Mouse (Mus musculus) neural tube, embryonic 13.5 days (tissue): ENCODE measurements at regions not wholly inside any gene's neighbourhood (a gene's known extent, or its start where the extent isn't known, plus 50 kb on each side); places are given as distances from the start of the nearest gene placed in this dataset.

Source experiments
- ATAC-seq: fragments of 200-750 bp; cut with Nextera tagmentation; 2 replicates; pipeline ENCODE4 v1.8.0; 2017; ENCODE audit warnings: low read depth, mild to moderate bottlenecking, moderate TSS enrichment, moderate library complexity
- H3K27ac ChIP-seq: fragments of 300-500 bp; sonication (generic); replicated peaks from 2 replicates; pipeline ENCODE4 v1.5.1; 2015; ENCODE audit warnings: moderate library complexity, mild to moderate bottlenecking, inconsistent platforms
- H3K27me3 ChIP-seq: fragments of 300-500 bp; sonication (generic); 2 replicates; pipeline ENCODE4 v1.6.1; 2015; ENCODE audit warnings: mild to moderate bottlenecking, inconsistent platforms
- H3K36me3 ChIP-seq: fragments of 300-500 bp; sonication (generic); 2 replicates; pipeline ENCODE4 v1.6.1; 2015; ENCODE audit warnings: mild to moderate bottlenecking, inconsistent platforms
- H3K4me1 ChIP-seq: fragments of 300-500 bp; sonication (generic); replicated peaks from 2 replicates; pipeline ENCODE4 v1.6.1; 2015; ENCODE audit warnings: inconsistent platforms
- H3K4me2 ChIP-seq: fragments of 300-500 bp; sonication (generic); 2 replicates; pipeline ENCODE4 v1.6.1; 2015; ENCODE audit warnings: inconsistent platforms, mild to moderate bottlenecking, moderate library complexity
- H3K4me3 ChIP-seq: fragments of 300-500 bp; sonication (generic); 2 replicates; pipeline ENCODE4 v1.5.1; 2015; ENCODE audit warnings: mild to moderate bottlenecking, inconsistent platforms
- H3K9ac ChIP-seq: fragments of 300-500 bp; sonication (generic); 2 replicates; pipeline ENCODE4 v1.6.1; 2015; ENCODE audit warnings: moderate library complexity, mild to moderate bottlenecking, inconsistent platforms
- H3K9me3 ChIP-seq: fragments of 300-500 bp; sonication (generic); 2 replicates; pipeline ENCODE4 v1.6.1; 2016; ENCODE audit warnings: inconsistent platforms
- WGBS: fragments of 180-500 bp; shearing (Covaris S2); methylation state at CpG from one replicate; pipeline ENCODE4 v1.1.7; 2015; 5-methylcytosine and 5-hydroxymethylcytosine counted together

- Histone ChIP-seq H3K27ac (no peak overlapping the region), H3K9me3 (no peaks in the 10 kb centered on the region), H3K27me3 (no peaks in the 10 kb centered on the region), H3K9ac (no peak overlapping the region), H3K4me3 (no peak overlapping the region), H3K36me3 (no peaks in the 10 kb centered on the region), H3K4me2 (no peak overlapping the region), H3K4me1 (no peaks in the 10 kb centered on the region)
- WGBS: 80% methylated on average over 3 of the region's 3 CpGs
- no peak for ATAC-seq
Measured at GRCm38 (mm10) chr2:139044684-139045083, 449.0 kb upstream of the Sptlc3 start.

DNA sequence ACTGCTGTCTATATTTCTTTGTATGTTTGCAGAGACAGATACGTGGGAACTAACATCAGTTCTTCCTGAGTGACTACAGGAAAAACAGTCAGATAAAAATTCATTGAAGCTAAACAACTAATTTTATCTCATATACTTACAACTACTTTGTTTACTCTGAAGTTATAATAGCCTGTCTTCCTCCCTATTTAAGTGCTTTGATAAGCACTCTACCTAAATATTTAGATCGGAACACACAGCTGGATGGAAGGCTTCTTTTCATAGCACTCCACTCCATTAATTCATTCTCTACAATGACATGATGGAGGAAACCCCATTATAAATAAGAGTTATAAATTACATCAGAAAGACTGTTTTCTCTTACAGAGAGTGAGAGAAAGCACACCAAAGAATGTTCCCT is 438.5 kb upstream of the Sptlc3 start:
- 51% methylated on average over 2 of the region's 2 CpGs for WGBS
- H3K4me3 ChIP-seq: no peak overlapping the region

GRCm38 (mm10) chr2:139069276-139069961 is 424.3 kb upstream of the Sptlc3 start:
- no peaks in the 10 kb centered on the region for H3K36me3 ChIP-seq
- no peak overlapping the region for H3K4me3 ChIP-seq
- no peak for ATAC-seq
- no peaks in the 10 kb centered on the region for H3K9me3 ChIP-seq
- no peak overlapping the region for H3K27ac ChIP-seq
- WGBS: 85% methylated on average over 6 of the region's 6 CpGs
- no peaks in the 10 kb centered on the region for H3K27me3 ChIP-seq
- no peaks in the 10 kb centered on the region for H3K4me1 ChIP-seq
- H3K9ac ChIP-seq: no peak overlapping the region
- H3K4me2 ChIP-seq: no peak overlapping the region

More for the DNA sequence above, 438.5 kb upstream of the Sptlc3 start:
- Histone ChIP-seq H3K9ac (no peak overlapping the region), H3K27me3 (no peaks in the 10 kb centered on the region), H3K36me3 (no peaks in the 10 kb centered on the region), H3K4me2 (no peak overlapping the region), H3K4me1 (no peaks in the 10 kb centered on the region), H3K9me3 (no peaks in the 10 kb centered on the region), H3K27ac (no peak overlapping the region)
- ATAC-seq: no peak

GRCm38 (mm10) chr2:139071690-139072089 is 422.0 kb upstream of the Sptlc3 start:
- Histone ChIP-seq H3K9me3 (no peaks in the 10 kb centered on the region), H3K4me3 (no peak overlapping the region), H3K4me2 (no peak overlapping the region), H3K9ac (no peak overlapping the region), H3K36me3 (no peaks in the 10 kb centered on the region), H3K27me3 (no peaks in the 10 kb centered on the region), H3K27ac (no peak overlapping the region), H3K4me1 (no peaks in the 10 kb centered on the region)
- WGBS: 86% methylated on average over 1 of the region's 1 CpGs
- ATAC-seq: no peak

DNA sequence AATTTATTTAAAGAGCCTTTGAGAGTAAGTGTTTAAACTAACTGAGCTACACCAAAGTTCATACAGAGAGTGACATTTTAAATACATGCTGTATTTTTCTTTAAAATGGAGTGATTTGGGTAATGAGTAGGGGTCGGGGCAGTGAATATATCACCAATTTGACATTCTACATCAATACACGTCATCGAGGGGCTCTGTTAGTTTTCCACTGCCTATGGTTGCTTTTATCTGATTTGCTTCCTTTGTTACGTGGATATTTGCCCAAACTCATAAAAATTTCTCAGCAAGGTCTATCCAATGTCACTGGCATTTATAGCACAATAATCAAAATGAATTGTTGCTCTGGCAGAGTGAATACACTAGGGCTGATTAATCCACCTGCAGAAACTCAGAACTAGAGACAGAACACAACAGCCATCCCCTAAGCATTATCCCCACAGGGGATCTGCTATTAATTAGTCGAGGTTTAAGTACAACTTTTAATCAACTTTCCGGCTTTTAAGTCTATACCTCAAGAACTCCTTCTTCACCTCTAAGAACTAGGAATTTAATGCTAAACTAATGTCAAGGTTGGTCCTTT is 400.1 kb upstream of the Sptlc3 start:
- WGBS: 64% methylated on average over 6 of the region's 6 CpGs

DNA sequence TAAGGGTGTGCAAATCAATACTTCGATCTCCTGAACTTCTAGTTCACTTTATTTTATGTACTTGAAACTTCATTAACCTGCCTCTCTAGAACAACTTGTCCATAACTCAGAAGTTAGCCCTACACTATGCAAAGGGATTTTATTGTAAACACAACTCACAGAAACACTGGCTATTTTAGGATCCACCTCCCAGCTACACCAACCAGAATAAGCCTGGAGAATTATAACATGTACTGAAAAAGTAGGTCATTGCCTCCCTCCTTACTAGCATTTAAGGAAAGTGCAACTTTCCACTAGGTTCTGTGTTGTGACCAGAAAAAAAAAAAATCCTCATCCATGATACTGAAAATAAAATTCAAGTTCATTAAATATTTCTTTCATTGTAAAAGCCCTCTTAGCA is 382.0 kb upstream of the Sptlc3 start:
- WGBS: 92% methylated on average over 1 of the region's 1 CpGs
- ATAC-seq: no peak
- Histone ChIP-seq H3K36me3 (no peaks in the 10 kb centered on the region), H3K9me3 (no peaks in the 10 kb centered on the region), H3K4me1 (no peaks in the 10 kb centered on the region), H3K9ac (no peak overlapping the region), H3K4me3 (no peak overlapping the region), H3K27me3 (no peaks in the 10 kb centered on the region), H3K4me2 (no peak overlapping the region), H3K27ac (no peak overlapping the region)

More for the DNA sequence above, 400.1 kb upstream of the Sptlc3 start:
- Histone ChIP-seq H3K36me3 (no peaks in the 10 kb centered on the region), H3K4me2 (no peak overlapping the region), H3K9ac (no peak overlapping the region), H3K4me1 (no peaks in the 10 kb centered on the region), H3K27ac (no peak overlapping the region), H3K4me3 (no peak overlapping the region), H3K27me3 (no peaks in the 10 kb centered on the region), H3K9me3 (0 out of 2 replicates have a peak, but pooled peaks cover 3% of the 10 kb centered on the region)
- ATAC-seq: no peak

DNA sequence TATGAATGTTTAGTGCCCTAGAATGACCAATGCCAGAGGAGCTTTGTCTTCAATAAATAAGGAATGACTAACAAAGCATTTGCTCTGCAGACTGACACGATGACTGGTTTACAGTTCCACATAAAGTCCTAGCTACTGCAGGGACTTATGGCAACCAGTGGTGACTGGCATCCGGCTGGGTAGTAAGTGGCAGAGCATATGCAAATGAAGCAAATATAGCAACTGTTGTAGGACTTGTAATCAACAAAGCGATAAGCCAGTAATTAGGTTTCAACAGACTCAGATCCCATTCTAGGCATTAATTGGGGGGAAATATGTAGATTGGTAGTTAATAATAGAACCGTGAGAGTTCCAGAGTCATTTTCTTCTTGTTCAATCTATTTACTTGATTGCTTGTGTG is 379.2 kb upstream of the Sptlc3 start:
- 77% methylated on average over 4 of the region's 4 CpGs for WGBS
- H3K4me3 ChIP-seq: no peak overlapping the region
- H3K4me1 ChIP-seq: no peaks in the 10 kb centered on the region
- no peaks in the 10 kb centered on the region for H3K27me3 ChIP-seq
- no peaks in the 10 kb centered on the region for H3K9me3 ChIP-seq
- H3K9ac ChIP-seq: no peak overlapping the region
- H3K36me3 ChIP-seq: no peaks in the 10 kb centered on the region
- no peak overlapping the region for H3K27ac ChIP-seq
- no peak; the same call in 1 of the 2 replicates for ATAC-seq
- no peak overlapping the region for H3K4me2 ChIP-seq

DNA sequence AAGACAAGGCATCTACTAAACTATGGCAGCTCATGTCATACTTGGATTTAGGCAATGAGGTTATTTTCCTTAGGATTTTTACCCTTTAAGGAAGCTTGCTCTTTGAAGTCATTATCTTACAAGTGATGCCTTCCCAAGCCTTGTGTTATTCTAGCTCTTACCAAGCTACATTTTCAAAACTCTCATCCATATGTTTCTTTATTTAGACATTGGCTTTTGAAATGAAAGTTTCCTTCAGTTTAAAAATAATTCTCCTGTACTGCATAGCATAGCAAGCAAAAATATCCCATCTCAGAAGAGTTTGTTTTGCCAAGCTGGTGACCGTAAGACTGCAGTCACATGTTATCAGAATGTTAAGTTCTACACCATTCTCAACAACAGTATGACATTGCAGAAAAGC is 372.8 kb upstream of the Sptlc3 start:
- no peak overlapping the region for H3K9ac ChIP-seq
- no peak for ATAC-seq
- H3K4me1 ChIP-seq: no peaks in the 10 kb centered on the region
- no peaks in the 10 kb centered on the region for H3K36me3 ChIP-seq
- no peak overlapping the region for H3K4me2 ChIP-seq
- no peak overlapping the region for H3K27ac ChIP-seq
- no peaks in the 10 kb centered on the region for H3K27me3 ChIP-seq
- no peaks in the 10 kb centered on the region for H3K9me3 ChIP-seq
- no peak overlapping the region for H3K4me3 ChIP-seq
- 92% methylated on average over 1 of the region's 1 CpGs for WGBS

DNA sequence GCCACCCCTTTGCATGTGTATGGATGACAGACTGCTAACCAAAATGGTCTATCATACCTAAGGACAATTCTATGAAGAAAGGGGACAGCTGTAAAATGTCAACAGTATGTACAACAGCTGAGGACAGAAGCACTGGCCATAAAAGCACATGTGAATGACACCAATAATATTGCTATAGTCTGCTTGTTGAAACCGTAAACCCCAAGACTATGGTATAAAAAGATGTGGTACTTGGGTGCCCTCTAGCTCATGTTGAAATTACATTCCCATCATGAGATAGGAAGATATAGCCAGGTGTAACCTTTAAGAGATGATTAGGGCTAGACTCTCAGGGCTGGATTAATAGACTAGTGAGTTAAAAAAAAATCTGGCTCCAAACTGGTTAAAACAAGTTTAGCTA is 361.6 kb upstream of the Sptlc3 start:
- no peaks in the 10 kb centered on the region for H3K9me3 ChIP-seq
- H3K4me2 ChIP-seq: no peak overlapping the region
- no peak for ATAC-seq
- H3K4me1 ChIP-seq: no peaks in the 10 kb centered on the region
- H3K9ac ChIP-seq: no peak overlapping the region
- H3K36me3 ChIP-seq: no peaks in the 10 kb centered on the region
- H3K4me3 ChIP-seq: no peak overlapping the region
- H3K27ac ChIP-seq: no peak overlapping the region
- 49% methylated on average over 1 of the region's 1 CpGs for WGBS
- H3K27me3 ChIP-seq: no peaks in the 10 kb centered on the region

DNA sequence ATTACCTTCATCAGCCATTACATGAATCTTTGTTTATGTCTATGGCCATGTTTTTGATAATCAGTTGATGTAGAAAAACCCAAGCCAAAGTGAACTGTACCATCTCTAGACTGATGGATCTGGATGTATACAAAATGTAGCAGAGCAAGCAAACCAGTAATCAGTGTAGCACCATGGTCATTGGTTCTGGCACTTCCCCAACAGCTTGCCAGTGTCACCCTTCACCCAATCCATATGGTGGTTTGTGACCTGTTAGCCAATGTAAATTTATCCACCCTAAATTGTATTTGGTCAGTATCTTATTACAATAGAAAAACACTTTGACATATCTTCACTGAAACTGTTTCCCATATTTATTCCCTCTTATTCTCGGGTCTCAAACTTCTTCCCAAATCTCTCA is 346.7 kb upstream of the Sptlc3 start:
- 77% methylated on average over 1 of the region's 1 CpGs for WGBS
- Histone ChIP-seq H3K27ac (no peak overlapping the region), H3K9ac (no peak overlapping the region), H3K4me1 (no peaks in the 10 kb centered on the region), H3K9me3 (no peaks in the 10 kb centered on the region), H3K27me3 (no peaks in the 10 kb centered on the region), H3K36me3 (no peaks in the 10 kb centered on the region), H3K4me3 (no peak overlapping the region), H3K4me2 (no peak overlapping the region)
- ATAC-seq: no peak

DNA sequence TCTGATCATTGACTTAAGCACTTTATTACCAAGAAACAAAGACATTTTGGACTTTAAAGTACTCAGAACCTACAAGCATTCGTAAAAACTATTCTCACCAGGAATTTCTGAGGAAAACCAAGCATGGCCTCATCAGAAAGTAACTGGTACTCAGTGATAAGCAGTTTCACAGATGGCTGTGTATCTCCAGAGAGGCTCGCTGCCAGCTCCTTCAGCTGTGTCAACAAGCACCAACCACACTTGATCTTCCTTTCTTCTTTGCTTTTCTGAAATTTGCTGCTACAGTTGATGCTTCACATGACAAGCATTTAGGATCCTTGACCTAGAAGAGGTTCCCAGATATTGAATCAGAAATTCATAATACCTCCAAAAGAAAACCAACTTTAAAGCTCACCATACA is 314.1 kb upstream of the Sptlc3 start:
- Histone ChIP-seq H3K36me3 (no peaks in the 10 kb centered on the region), H3K4me2 (no peak overlapping the region), H3K9me3 (no peaks in the 10 kb centered on the region), H3K4me3 (no peak overlapping the region), H3K9ac (no peak overlapping the region), H3K27me3 (no peaks in the 10 kb centered on the region), H3K27ac (no peak overlapping the region), H3K4me1 (no peaks in the 10 kb centered on the region)
- WGBS: 69% methylated on average over 2 of the region's 2 CpGs
- no peak for ATAC-seq

DNA sequence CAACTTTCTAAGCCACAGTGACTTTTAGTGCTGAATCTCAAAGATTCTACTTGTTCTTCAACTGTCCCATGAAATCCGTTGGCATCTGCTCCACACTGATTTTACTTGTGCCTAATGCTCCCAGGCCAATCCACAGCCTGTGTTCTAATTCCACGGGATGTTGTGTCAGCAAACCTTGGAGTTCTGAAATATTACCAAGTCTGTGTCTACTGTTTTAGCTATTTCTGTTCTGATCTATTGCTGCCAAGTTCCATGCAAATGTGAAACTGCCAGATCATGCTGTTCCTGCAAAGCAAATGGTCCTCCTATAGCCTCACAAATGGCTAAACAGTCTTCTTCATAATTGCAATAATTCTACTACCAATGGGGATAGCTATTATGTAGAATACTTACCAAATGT is 295.4 kb upstream of the Sptlc3 start:
- H3K9ac ChIP-seq: no peak overlapping the region
- no peak overlapping the region for H3K4me3 ChIP-seq
- H3K27me3 ChIP-seq: no peaks in the 10 kb centered on the region
- 77% methylated on average over 2 of the region's 2 CpGs for WGBS
- H3K9me3 ChIP-seq: no peaks in the 10 kb centered on the region
- no peak overlapping the region for H3K4me2 ChIP-seq
- H3K27ac ChIP-seq: no peak overlapping the region
- no peaks in the 10 kb centered on the region for H3K4me1 ChIP-seq
- H3K36me3 ChIP-seq: no peaks in the 10 kb centered on the region
- ATAC-seq: no peak

GRCm38 (mm10) chr2:139207649-139208048 is 286.1 kb upstream of the Sptlc3 start:
- Histone ChIP-seq H3K4me1 (no peaks in the 10 kb centered on the region), H3K9ac (no peak overlapping the region), H3K27me3 (no peaks in the 10 kb centered on the region), H3K27ac (no peak overlapping the region), H3K4me3 (no peak overlapping the region), H3K9me3 (no peaks in the 10 kb centered on the region), H3K4me2 (no peak overlapping the region), H3K36me3 (no peaks in the 10 kb centered on the region)
- ATAC-seq: no peak
- 66% methylated on average over 1 of the region's 1 CpGs for WGBS
